Mouse (Mus musculus): Measurements from ENCODE around the gene Gapt.

DNA sequence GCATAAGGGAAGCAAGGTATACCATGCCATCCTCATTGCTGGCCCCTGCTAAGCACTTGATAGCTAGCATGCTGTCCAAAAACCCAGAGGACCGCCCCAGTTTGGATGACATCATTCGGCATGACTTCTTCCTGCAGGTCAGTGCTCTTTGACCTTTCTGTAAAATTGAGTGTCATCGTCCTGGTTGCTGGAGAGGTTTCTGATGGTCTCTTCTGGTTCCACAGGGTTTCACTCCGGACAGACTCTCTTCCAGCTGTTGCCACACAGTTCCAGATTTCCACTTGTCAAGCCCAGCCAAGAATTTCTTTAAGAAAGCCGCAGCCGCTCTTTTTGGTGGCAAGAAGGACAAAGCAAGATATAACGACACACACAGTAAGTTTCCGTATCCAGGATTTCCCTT, 40.8 kb upstream of the Gapt start:
- no peak for TF ChIP-seq FLI1 (IDR thresholded peaks at IDR 0.05; ENCODE audit: low read length)
- TF ChIP-seq GATA1 (IDR thresholded peaks at IDR 0.05; ENCODE audit: borderline replicate concordance, low read length): no peak

Measured in megakaryocyte, embryonic 14.5 days (primary cell).